Mouse (Mus musculus): ENCODE data around the gene Gcg. TPM values are rescaled to one million over a fixed set of nuclear protein-coding genes. Genes with fewer than 3 reads are reported as not detected.
A peak's percentile ranks its signal among the peaks of the same experiment; 100 is the strongest.

Gene Gcg
- total and polyA plus RNA-seq, 2 experiments from 2014 or later = not detected

GRCm38 (mm10) chr2:62450364-62450763, 33.1 kb downstream of the Gcg start:
- 80% methylated on average over 6 of the region's 6 CpGs for WGBS
- no peaks in the 10 kb centered on the region for H3K36me3 ChIP-seq (replicated peaks; ENCODE audit: control insufficient read depth, insufficient read depth, low read length)
- no peaks in the 10 kb centered on the region for H3K4me1 ChIP-seq (ENCODE audit: control insufficient read depth, insufficient read depth)
- DNase-seq (ENCODE audit: low spot score) (no peak), ATAC-seq (ENCODE audit: insufficient read depth, low read depth) (no peak)
- no peak overlapping the region for H3K27ac ChIP-seq (ENCODE audit: low read depth)
- no peaks in the 10 kb centered on the region for H3K9me3 ChIP-seq (replicated peaks; ENCODE audit: control insufficient read depth, low read length)
- TF ChIP-seq EP300 (IDR thresholded peaks at IDR 0.05; ENCODE audit: low read depth) (no peak), CTCF (IDR thresholded peaks at IDR 0.05; ENCODE audit: low read depth) (no peak)
- no peak overlapping the region for H3K4me2 ChIP-seq (ENCODE audit: low read depth, low read length)
- H3K27me3 ChIP-seq (ENCODE audit: control insufficient read depth, insufficient read depth, low read length) = no peaks in the 10 kb centered on the region
- no peak overlapping the region for H3K9ac ChIP-seq (replicated peaks; ENCODE audit: low read depth, low read length)
- no peak overlapping the region for H3K4me3 ChIP-seq (ENCODE audit: low read depth, low read length)

- Histone ChIP-seq H3K27ac (ENCODE audit: low read depth) (no peak overlapping the region), H3K9me3 (replicated peaks; ENCODE audit: control insufficient read depth, low read length) (no peaks in the 10 kb centered on the region), H3K27me3 (ENCODE audit: control insufficient read depth, insufficient read depth, low read length) (no peaks in the 10 kb centered on the region), H3K36me3 (replicated peaks; ENCODE audit: control insufficient read depth, insufficient read depth, low read length) (no peaks in the 10 kb centered on the region), H3K9ac (replicated peaks; ENCODE audit: low read depth, low read length) (no peak overlapping the region), H3K4me1 (ENCODE audit: control insufficient read depth, insufficient read depth) (no peaks in the 10 kb centered on the region), H3K4me3 (ENCODE audit: low read depth, low read length) (no peak overlapping the region), H3K4me2 (ENCODE audit: low read depth, low read length) (no peak overlapping the region)
- ATAC-seq (ENCODE audit: insufficient read depth, low read depth) (no peak), DNase-seq (ENCODE audit: low spot score) (no peak)
- no peak for TF ChIP-seq CTCF (IDR thresholded peaks at IDR 0.05; ENCODE audit: low read depth)
- no peak for TF ChIP-seq EP300 (IDR thresholded peaks at IDR 0.05; ENCODE audit: low read depth)
- WGBS = 68% methylated on average over 5 of the region's 5 CpGs
These were observed 33.6 kb downstream of the Gcg start for GRCm38 (mm10) chr2:62449692-62450346.

GRCm38 (mm10) chr2:62440802-62441544, 42.5 kb downstream of the Gcg start:
- Histone ChIP-seq H3K36me3 (replicated peaks; ENCODE audit: control insufficient read depth, insufficient read depth, low read length) (no peaks in the 10 kb centered on the region), H3K9me3 (replicated peaks; ENCODE audit: control insufficient read depth, low read length) (no peaks in the 10 kb centered on the region), H3K4me1 (ENCODE audit: control insufficient read depth, insufficient read depth) (no peaks in the 10 kb centered on the region; the same call in 1 of the 2 replicates), H3K9ac (replicated peaks; ENCODE audit: low read depth, low read length) (no peak overlapping the region), H3K4me3 (ENCODE audit: low read depth, low read length) (peak overlapping the region; percentile 29), H3K4me2 (ENCODE audit: low read depth, low read length) (peak overlapping the region; percentile 45), H3K27me3 (ENCODE audit: control insufficient read depth, insufficient read depth, low read length) (no peaks in the 10 kb centered on the region), H3K27ac (ENCODE audit: low read depth) (no peak overlapping the region)
- DNase-seq (ENCODE audit: low spot score) (peak; percentile 55), ATAC-seq (ENCODE audit: insufficient read depth, low read depth) (peak; percentile 90)
- TF ChIP-seq EP300 (IDR thresholded peaks at IDR 0.05; ENCODE audit: low read depth) (no peak), CTCF (IDR thresholded peaks at IDR 0.05; ENCODE audit: low read depth) (no peak)
- WGBS = 23% methylated on average over 13 of the region's 13 CpGs

GRCm38 (mm10) chr2:62440083-62440482, 43.4 kb downstream of the Gcg start:
- DNase-seq (ENCODE audit: low spot score) = no peak
- TF ChIP-seq EP300 (IDR thresholded peaks at IDR 0.05; ENCODE audit: low read depth) = no peak
- TF ChIP-seq CTCF (IDR thresholded peaks at IDR 0.05; ENCODE audit: low read depth) = no peak
- no peak overlapping the region for H3K27ac ChIP-seq (ENCODE audit: low read depth)
- ATAC-seq (ENCODE audit: insufficient read depth, low read depth) = no peak
- H3K36me3 ChIP-seq (replicated peaks; ENCODE audit: control insufficient read depth, insufficient read depth, low read length) = no peaks in the 10 kb centered on the region
- H3K9me3 ChIP-seq (replicated peaks; ENCODE audit: control insufficient read depth, low read length) = no peaks in the 10 kb centered on the region
- H3K4me1 ChIP-seq (ENCODE audit: control insufficient read depth, insufficient read depth) = no peaks in the 10 kb centered on the region; the same call in 1 of the 2 replicates
- 64% methylated on average over 4 of the region's 4 CpGs for WGBS
- no peak overlapping the region for H3K4me3 ChIP-seq (ENCODE audit: low read depth, low read length)
- no peaks in the 10 kb centered on the region for H3K27me3 ChIP-seq (ENCODE audit: control insufficient read depth, insufficient read depth, low read length)
- no peak overlapping the region for H3K9ac ChIP-seq (replicated peaks; ENCODE audit: low read depth, low read length)
- no peak overlapping the region for H3K4me2 ChIP-seq (ENCODE audit: low read depth, low read length)

GRCm38 (mm10) chr2:62431245-62431795, 52.1 kb downstream of the Gcg start:
- Histone ChIP-seq H3K36me3 (replicated peaks; ENCODE audit: control insufficient read depth, insufficient read depth, low read length) (no peaks in the 10 kb centered on the region), H3K9ac (replicated peaks; ENCODE audit: low read depth, low read length) (no peak overlapping the region), H3K4me1 (ENCODE audit: control insufficient read depth, insufficient read depth) (no peaks in the 10 kb centered on the region), H3K4me3 (ENCODE audit: low read depth, low read length) (no peak overlapping the region), H3K4me2 (ENCODE audit: low read depth, low read length) (no peak overlapping the region), H3K27me3 (ENCODE audit: control insufficient read depth, insufficient read depth, low read length) (no peaks in the 10 kb centered on the region), H3K27ac (ENCODE audit: low read depth) (no peak overlapping the region), H3K9me3 (replicated peaks; ENCODE audit: control insufficient read depth, low read length) (no peaks in the 10 kb centered on the region)
- TF ChIP-seq CTCF (IDR thresholded peaks at IDR 0.05; ENCODE audit: low read depth) (no peak), EP300 (IDR thresholded peaks at IDR 0.05; ENCODE audit: low read depth) (no peak)
- ATAC-seq (ENCODE audit: insufficient read depth, low read depth) (no peak), DNase-seq (ENCODE audit: low spot score) (no peak)
- WGBS = 79% methylated on average over 8 of the region's 8 CpGs

All from heart, postnatal 0 days (tissue).